Mouse (Mus musculus) midbrain, embryonic 14.5 days (tissue): ENCODE data around the gene Dpp6. TPM values are rescaled to one million over a fixed set of nuclear protein-coding genes. Genes with fewer than 3 reads are reported as not detected.

Experiments
- ATAC-seq: fragments of 200-750 bp; cut with Nextera tagmentation; 2 replicates; pipeline ENCODE4 v1.8.0; 2017; ENCODE audit warnings: moderate number of reproducible peaks, moderate library complexity; ENCODE audit not compliant: low FRiP score, low TSS enrichment
- DNase-seq: peaks from one replicate; pipeline ENCODE4 v3.0.0-alpha.2; 2015
- H3K27ac ChIP-seq: fragments of 300-500 bp; sonication (generic); replicated peaks from 2 replicates; pipeline ENCODE4 v1.5.1; 2014; ENCODE audit warnings: mild to moderate bottlenecking, low read depth, low read length, moderate library complexity
- H3K27me3 ChIP-seq: fragments of 300-500 bp; sonication (generic); 2 replicates; pipeline ENCODE4 v1.6.1; 2014; ENCODE audit warnings: low read length, control low read depth, mixed read lengths; ENCODE audit not compliant: control insufficient read depth, insufficient read depth
- H3K36me3 ChIP-seq: fragments of 300-500 bp; sonication (generic); 2 replicates; pipeline ENCODE4 v1.6.1; 2014; ENCODE audit warnings: low read length, control low read depth; ENCODE audit not compliant: control insufficient read depth, insufficient read depth
- H3K4me1 ChIP-seq: fragments of 300-500 bp; sonication (generic); 2 replicates; pipeline ENCODE4 v1.6.1; 2014; ENCODE audit warnings: mild to moderate bottlenecking, antibody characterized with exemption, low read length, control low read depth; ENCODE audit not compliant: control insufficient read depth, insufficient read depth
- H3K4me2 ChIP-seq: fragments of 300-500 bp; sonication (generic); 2 replicates; pipeline ENCODE4 v1.6.1; 2014; ENCODE audit warnings: mild to moderate bottlenecking, low read length, moderate library complexity
- H3K4me3 ChIP-seq: fragments of 300-500 bp; sonication (generic); replicated peaks from 2 replicates; pipeline ENCODE4 v1.5.1; 2014; ENCODE audit warnings: low read depth, low read length
- H3K9ac ChIP-seq: fragments of 300-500 bp; sonication (generic); replicated peaks from 2 replicates; pipeline ENCODE4 v1.6.1; 2014; ENCODE audit warnings: mild to moderate bottlenecking, low read length, moderate library complexity
- H3K9me3 ChIP-seq: fragments of 300-500 bp; sonication (generic); 2 replicates; pipeline ENCODE4 v1.6.1; 2016; ENCODE audit warnings: low read length, control low read depth, mixed read lengths; ENCODE audit not compliant: control insufficient read depth
- WGBS: fragments of 180-500 bp; shearing (Covaris S2); extraction: QIAGEN DNeasy Blood & Tissue Kit; methylation state at CpG from one replicate; pipeline ENCODE4 v1.1.7; 2014; 5-methylcytosine and 5-hydroxymethylcytosine counted together
- polyA plus RNA-seq: library from polyadenylated mRNA; unstranded; fragments of >200 nt; fragmentation: Nextera tagmentation; extraction: Ambion mirVana; gene quantifications from 2 replicates; pipeline ENCODE4 v1.2.1, GENCODE M21; 2014

Dpp6 gene
- polyA plus RNA-seq, 1 experiment from 2014 or later = 72.6 TPM

DNA sequence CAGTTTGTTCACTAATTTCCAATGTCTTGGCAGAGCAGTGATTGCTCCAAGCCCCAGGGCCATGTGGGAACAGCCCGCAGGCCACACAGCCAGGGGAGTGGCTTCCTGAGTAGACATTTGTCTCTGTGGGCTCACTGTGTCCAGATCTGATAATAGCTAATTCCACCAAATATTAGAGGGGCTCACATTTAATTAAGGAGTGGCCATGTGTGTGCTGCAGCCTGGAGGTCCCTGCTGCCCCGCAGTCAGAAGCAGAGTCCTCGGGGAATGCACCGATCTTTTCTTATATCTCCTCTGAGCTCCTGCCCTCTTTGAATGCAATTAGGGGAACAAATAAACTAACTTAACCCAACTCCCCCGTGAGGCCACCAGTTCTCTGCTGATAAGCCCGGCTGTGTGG, 889.5 kb downstream of the Dpp6 start:
- H3K27ac ChIP-seq = no peak overlapping the region
- H3K9ac ChIP-seq = no peak overlapping the region
- H3K27me3 ChIP-seq = no peaks in the 10 kb centered on the region
- H3K36me3 ChIP-seq = peaks cover 8% of the 10 kb centered on the region; the same call in 1 of the 2 replicates
- H3K9me3 ChIP-seq = no peaks in the 10 kb centered on the region
- H3K4me3 ChIP-seq = no peak overlapping the region
- peaks cover 13% of the 10 kb centered on the region; the same call in 1 of the 2 replicates for H3K4me1 ChIP-seq
- no peak overlapping the region for H3K4me2 ChIP-seq
- DNase-seq (peak; percentile 60), ATAC-seq (no peak)
- 26% methylated on average over 6 of the region's 6 CpGs for WGBS

DNA sequence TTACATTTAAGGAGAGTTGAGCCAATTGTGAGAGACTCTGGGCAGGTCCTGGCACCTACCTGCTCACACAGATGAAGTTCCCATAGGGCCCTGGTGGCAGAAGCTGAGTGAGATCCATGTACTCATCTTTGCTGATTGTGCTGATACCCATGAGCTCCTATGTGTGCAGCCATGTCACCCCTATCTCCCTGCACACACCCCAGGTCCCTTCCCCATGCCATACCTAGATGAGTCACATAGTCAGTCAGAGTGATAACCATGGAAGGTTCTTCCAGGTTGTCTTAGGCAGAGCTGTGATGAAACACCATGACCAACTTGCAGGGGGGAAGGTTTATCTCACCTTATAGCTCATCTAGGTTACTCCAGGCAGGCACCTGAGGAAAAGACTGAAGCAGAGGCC, 890.3 kb downstream of the Dpp6 start:
- peaks cover 8% of the 10 kb centered on the region; the same call in 1 of the 2 replicates for H3K36me3 ChIP-seq
- peak overlapping the region; percentile 21; the same call in 1 of the 2 replicates for H3K27ac ChIP-seq
- no peaks in the 10 kb centered on the region for H3K9me3 ChIP-seq
- no peaks in the 10 kb centered on the region for H3K27me3 ChIP-seq
- no peak for DNase-seq
- H3K4me2 ChIP-seq = no peak overlapping the region
- no peak for ATAC-seq
- H3K4me1 ChIP-seq = peaks cover 13% of the 10 kb centered on the region; the same call in 1 of the 2 replicates
- H3K4me3 ChIP-seq = no peak overlapping the region
- no peak overlapping the region for H3K9ac ChIP-seq

DNA sequence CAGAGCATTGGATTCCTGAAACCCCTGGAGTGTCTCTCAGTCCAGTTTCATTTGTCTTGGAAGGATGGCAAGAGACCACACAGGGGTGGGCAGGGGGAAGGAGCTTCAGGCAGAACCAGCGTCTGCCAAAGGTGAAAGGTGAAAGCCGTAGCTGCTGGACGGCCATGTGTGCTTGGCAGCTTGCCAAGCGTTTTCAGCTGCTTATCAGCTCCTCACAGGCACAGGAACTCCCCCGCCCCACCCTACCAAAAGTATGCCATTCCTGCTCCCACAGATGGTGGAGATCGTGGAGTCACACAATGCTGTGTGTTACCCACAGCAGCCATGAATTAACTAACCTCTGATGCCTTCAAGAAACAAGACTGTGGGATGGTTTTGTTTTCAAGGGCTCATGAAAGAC, 891.2 kb downstream of the Dpp6 start:
- no peaks in the 10 kb centered on the region for H3K9me3 ChIP-seq
- no peak overlapping the region for H3K9ac ChIP-seq
- no peak overlapping the region for H3K4me3 ChIP-seq
- peaks cover 13% of the 10 kb centered on the region; the same call in 1 of the 2 replicates for H3K4me1 ChIP-seq
- 35% methylated on average over 6 of the region's 6 CpGs for WGBS
- H3K36me3 ChIP-seq = peaks cover 8% of the 10 kb centered on the region; the same call in 1 of the 2 replicates
- DNase-seq (peak; percentile 56), ATAC-seq (peak; percentile 57; the same call in 1 of the 2 replicates)
- no peak overlapping the region for H3K4me2 ChIP-seq
- no peaks in the 10 kb centered on the region for H3K27me3 ChIP-seq
- no peak overlapping the region for H3K27ac ChIP-seq

DNA sequence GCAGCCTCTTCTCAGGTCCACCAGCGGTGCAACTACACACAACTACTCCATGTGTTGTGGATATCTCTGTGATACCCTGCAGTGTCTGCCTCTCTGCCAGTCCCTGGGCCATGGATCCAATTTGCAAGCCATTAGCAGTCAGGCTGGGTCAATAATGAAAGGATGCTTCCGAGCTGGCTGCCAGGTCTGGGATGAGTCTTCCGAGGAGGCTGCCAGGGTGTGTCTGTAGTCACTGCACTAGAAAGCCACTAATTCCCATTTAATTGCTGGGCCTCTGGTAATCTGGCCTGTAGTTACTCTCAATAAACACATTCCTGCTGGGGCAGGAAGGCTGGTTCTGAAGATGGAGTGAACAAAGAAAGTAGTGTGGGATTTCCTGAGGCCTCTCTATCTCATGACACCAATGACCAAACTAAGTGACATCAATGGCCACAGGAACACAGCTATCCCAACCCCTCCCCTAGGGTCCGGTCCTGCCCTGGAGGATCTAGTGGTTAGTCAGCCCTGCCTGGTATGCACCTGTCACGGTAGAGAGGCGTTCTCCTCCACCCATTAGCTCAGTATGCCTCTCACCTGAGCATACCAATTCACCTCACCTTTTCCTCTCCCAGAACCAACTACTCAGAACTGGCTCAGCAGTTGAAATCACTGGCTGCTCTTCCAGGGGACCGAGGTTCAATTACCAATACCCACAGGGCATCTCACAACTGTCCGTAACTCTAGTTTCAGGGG, 894.6 kb downstream of the Dpp6 start:
- WGBS = 63% methylated on average over 8 of the region's 8 CpGs
- H3K9me3 ChIP-seq = no peaks in the 10 kb centered on the region
- ATAC-seq (no peak), DNase-seq (peak; percentile 39)
- H3K27ac ChIP-seq = no peak overlapping the region; the same call in 1 of the 2 replicates
- H3K4me2 ChIP-seq = no peak overlapping the region
- H3K36me3 ChIP-seq = peaks cover 12% of the 10 kb centered on the region
- H3K4me1 ChIP-seq = peaks cover 9% of the 10 kb centered on the region; the same call in 1 of the 2 replicates
- no peaks in the 10 kb centered on the region for H3K27me3 ChIP-seq
- H3K4me3 ChIP-seq = no peak overlapping the region
- no peak overlapping the region for H3K9ac ChIP-seq

DNA sequence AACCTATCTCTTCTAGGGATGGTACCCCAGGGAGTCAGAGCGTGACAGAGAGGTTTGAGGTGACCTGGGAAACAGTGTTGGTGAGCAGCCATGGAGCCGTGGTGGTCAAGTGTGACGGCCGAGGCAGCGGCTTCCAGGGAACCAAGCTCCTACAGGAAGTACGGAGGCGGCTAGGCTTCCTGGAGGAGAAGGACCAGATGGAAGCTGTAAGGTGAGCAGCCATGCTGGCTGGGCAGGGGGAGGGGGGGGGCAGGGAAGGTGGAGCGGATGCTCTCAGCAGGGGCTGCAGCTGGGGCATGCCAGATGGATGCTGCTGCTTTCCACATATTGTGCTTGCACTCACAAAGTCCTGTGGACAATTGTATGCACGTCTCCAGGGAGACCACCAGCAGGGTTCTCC, 897.4 kb downstream of the Dpp6 start:
- no peak overlapping the region for H3K27ac ChIP-seq
- no peaks in the 10 kb centered on the region for H3K27me3 ChIP-seq
- H3K9me3 ChIP-seq = no peaks in the 10 kb centered on the region
- ATAC-seq (no peak), DNase-seq (no peak)
- peaks cover 12% of the 10 kb centered on the region for H3K36me3 ChIP-seq
- H3K4me1 ChIP-seq = peaks cover 3% of the 10 kb centered on the region; the same call in 1 of the 2 replicates
- H3K4me3 ChIP-seq = no peak overlapping the region
- WGBS = 74% methylated on average over 8 of the region's 9 CpGs
- H3K9ac ChIP-seq = no peak overlapping the region
- no peak overlapping the region for H3K4me2 ChIP-seq

DNA sequence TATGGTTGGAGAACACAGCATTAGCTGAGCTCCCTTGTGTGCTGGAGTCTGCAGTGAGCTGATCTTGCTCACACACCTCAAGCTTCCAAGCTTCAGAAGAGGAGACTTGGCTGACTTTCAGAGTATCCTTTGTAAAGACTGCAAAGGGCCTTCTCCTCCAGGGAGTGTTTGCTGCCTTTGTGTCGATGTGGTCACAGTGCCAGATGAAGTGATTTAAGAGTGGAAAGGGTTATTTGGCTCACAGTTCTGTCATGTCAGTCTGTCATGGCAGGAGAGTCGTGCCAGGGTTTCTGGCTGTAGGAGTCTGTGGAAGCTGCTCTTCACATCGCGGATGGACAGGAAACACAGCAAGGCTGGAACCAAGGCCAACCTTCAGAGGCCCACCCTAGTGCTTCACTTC, 899.0 kb downstream of the Dpp6 start:
- peaks cover 3% of the 10 kb centered on the region; the same call in 1 of the 2 replicates for H3K4me1 ChIP-seq
- H3K27me3 ChIP-seq = no peaks in the 10 kb centered on the region
- no peak overlapping the region for H3K4me2 ChIP-seq
- WGBS = 85% methylated on average over 4 of the region's 4 CpGs
- no peak overlapping the region for H3K4me3 ChIP-seq
- H3K27ac ChIP-seq = no peak overlapping the region
- no peak for ATAC-seq
- H3K36me3 ChIP-seq = peaks cover 5% of the 10 kb centered on the region; the same call in 1 of the 2 replicates
- H3K9me3 ChIP-seq = no peaks in the 10 kb centered on the region
- no peak for DNase-seq
- no peak overlapping the region for H3K9ac ChIP-seq

DNA sequence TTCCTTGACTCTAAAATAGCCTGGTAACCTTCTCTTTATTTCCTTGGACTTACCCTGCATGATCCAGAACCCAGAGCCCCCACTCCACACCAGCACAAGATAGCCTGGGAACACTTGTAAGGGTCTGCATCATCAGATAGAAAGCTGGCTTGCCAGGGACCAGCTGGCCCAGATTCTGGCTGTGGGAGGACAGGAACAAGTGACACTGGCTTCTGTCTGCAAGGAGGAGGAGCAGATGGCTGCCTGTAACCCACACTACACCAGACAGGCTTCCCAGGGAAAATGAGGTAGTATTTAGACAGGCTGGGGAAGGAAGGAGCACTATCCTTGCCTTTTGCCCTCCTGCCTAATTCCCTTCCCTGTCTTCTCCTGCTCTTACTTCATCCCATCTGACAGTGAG, 900.3 kb downstream of the Dpp6 start:
- no peak overlapping the region for H3K9ac ChIP-seq
- no peaks in the 10 kb centered on the region for H3K4me1 ChIP-seq
- H3K36me3 ChIP-seq = peaks cover 8% of the 10 kb centered on the region; the same call in 1 of the 2 replicates
- H3K27me3 ChIP-seq = no peaks in the 10 kb centered on the region
- no peak overlapping the region for H3K27ac ChIP-seq
- no peak overlapping the region for H3K4me3 ChIP-seq
- no peak for ATAC-seq
- no peak for DNase-seq
- H3K4me2 ChIP-seq = no peak overlapping the region
- no peaks in the 10 kb centered on the region for H3K9me3 ChIP-seq

DNA sequence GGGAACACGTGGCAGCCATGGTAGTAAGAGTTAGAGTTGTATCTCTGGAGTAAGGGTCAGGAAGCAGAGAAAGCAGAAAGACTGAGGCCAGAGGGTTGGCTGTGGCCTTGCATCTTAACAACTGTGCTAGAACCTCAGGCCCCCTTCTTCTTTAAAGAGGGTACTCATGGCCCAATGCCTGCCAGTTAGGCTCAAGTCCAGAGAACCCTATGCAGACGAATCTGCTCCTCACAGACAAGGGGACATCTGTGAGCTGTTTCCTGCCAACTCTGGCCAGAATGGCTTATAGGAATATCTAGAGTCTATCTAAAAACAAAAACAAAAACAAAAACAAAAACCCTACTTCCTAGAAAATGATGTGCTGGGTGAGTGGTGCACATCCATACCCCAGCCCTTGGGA, 902.3 kb downstream of the Dpp6 start:
- DNase-seq = no peak
- Histone ChIP-seq H3K4me1 (no peaks in the 10 kb centered on the region), H3K36me3 (peaks cover 18% of the 10 kb centered on the region; the same call in 1 of the 2 replicates), H3K27me3 (no peaks in the 10 kb centered on the region), H3K9ac (no peak overlapping the region), H3K4me3 (no peak overlapping the region), H3K27ac (no peak overlapping the region), H3K4me2 (no peak overlapping the region), H3K9me3 (no peaks in the 10 kb centered on the region)
- 67% methylated on average over 2 of the region's 2 CpGs for WGBS
- no peak for ATAC-seq

DNA sequence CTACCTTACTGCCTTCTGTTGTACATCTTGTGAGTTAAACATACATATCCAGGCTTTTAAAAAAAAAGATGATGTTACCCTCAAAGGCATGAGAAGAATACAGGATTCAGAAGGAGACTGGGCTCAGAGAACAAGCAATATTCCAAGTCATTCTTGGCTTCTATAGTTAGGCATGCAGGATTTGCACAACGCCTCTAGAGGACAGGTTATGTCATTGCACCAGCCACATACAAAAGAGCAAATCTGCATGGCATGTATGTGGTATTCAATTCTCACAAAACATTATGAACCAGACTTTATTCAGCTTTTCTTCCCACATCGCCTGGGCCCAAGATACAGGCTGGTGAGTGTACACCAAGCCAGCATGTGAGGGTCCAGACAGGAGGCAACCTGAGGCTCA, 907.5 kb downstream of the Dpp6 start:
- no peaks in the 10 kb centered on the region for H3K4me1 ChIP-seq
- peak; percentile 47 for DNase-seq
- H3K27me3 ChIP-seq = no peaks in the 10 kb centered on the region
- H3K4me2 ChIP-seq = no peak overlapping the region
- no peaks in the 10 kb centered on the region for H3K9me3 ChIP-seq
- no peak overlapping the region for H3K4me3 ChIP-seq
- peaks cover 21% of the 10 kb centered on the region for H3K36me3 ChIP-seq
- ATAC-seq = no peak
- WGBS = 31% methylated on average over 2 of the region's 2 CpGs
- no peak overlapping the region for H3K27ac ChIP-seq
- H3K9ac ChIP-seq = no peak overlapping the region
